ENCODE assay signal across 9 mouse cellular contexts in the genomic region with DNA sequence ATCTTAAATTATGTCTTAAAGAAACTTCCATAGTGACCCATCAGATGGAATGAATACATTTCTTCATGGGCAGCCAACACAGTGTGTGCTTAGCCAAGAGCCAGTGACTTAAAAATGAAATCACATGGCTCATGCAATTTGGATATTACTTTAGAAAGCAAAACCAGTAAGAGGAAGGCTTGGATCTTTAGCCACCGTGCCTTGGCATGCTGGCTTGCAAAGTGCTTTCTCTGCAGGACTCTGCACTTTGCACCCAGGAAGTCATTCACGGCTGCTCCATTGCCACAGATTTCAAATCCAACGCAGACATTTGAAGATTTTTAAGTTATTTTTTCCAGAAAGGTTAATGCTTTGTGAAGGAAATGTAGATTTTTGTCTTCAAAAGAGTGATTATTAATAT. TPM values are rescaled to one million over a fixed set of nuclear protein-coding genes. Genes with fewer than 3 reads are reported as not detected.
DNase-seq lines count a peak whose midpoint lies in the region; ATAC-seq and TF ChIP-seq lines count a peak whose summit lies in the region.
"Had no signal": no experiment of that assay in that cellular context is flagged by ENCODE, and none has a peak within 500 bp of the region (broad histone marks: within the 10 kb centered on the region; RNA-seq: fewer than 3 reads in every experiment).

No protein-coding gene starts in this region.

- peaks cover 21% of the 10 kb centered on the region for H3K4me1 ChIP-seq in heart, postnatal 0 days (ENCODE audit: control insufficient read depth, insufficient read depth)
- H3K4me1 ChIP-seq in intestine, postnatal 0 days (replicated peaks; ENCODE audit: control insufficient read depth, insufficient read depth, low read length): 0 out of 2 replicates have a peak, but pooled peaks cover 6% of the 10 kb centered on the region
- peaks cover 29% of the 10 kb centered on the region for H3K4me1 ChIP-seq in liver, postnatal 0 days (ENCODE audit: insufficient read depth)

- intact Hi-C loops in heart, postnatal 14 days (cut with DNase I): no loop called here

- H3K27me3 ChIP-seq in heart, postnatal 0 days (ENCODE audit: control insufficient read depth, insufficient read depth, low read length): no peaks in the 10 kb centered on the region
- no peaks in the 10 kb centered on the region for H3K27me3 ChIP-seq in intestine, postnatal 0 days (replicated peaks; ENCODE audit: control insufficient read depth, insufficient read depth, low read length)
- no peaks in the 10 kb centered on the region for H3K27me3 ChIP-seq in liver, postnatal 0 days (ENCODE audit: insufficient read depth, low read length)

- DNase-seq in heart, postnatal 0 days (ENCODE audit: low spot score): no peak
- DNase-seq in heart, postnatal 14 days: no peak
- peak; percentile 38 for DNase-seq in adipocyte (ENCODE audit: low spot score)
- no peak for DNase-seq in liver, postnatal 0 days
- no peak for DNase-seq in right cerebral cortex, postnatal 25 days
- no peak for DNase-seq in embryo, embryonic 10.5 days (ENCODE audit: low spot score)
- DNase-seq: spleen, adult 18-20 months had no signal

- no peak for TF ChIP-seq CTCF in heart, postnatal 0 days (IDR thresholded peaks at IDR 0.05; ENCODE audit: low read depth)
- no peak for TF ChIP-seq CTCF in intestine, postnatal 0 days (IDR thresholded peaks at IDR 0.05; ENCODE audit: low read depth)
- TF ChIP-seq CTCF in liver, postnatal 0 days (IDR thresholded peaks at IDR 0.05; ENCODE audit: low read depth): no peak

- 51% methylated on average over 3 of the region's 3 CpGs for whole genome bisulfite sequencing in heart, postnatal 0 days
- 20% methylated on average over 3 of the region's 3 CpGs for WGBS in intestine, postnatal 0 days
- 40% methylated on average over 3 of the region's 3 CpGs for WGBS in liver, postnatal 0 days (ENCODE audit: insufficient replicate concordance)

- H3K4me2 ChIP-seq in heart, postnatal 0 days (ENCODE audit: low read depth, low read length): peak overlapping the region; percentile 42
- peak overlapping the region; percentile 86 for H3K4me2 ChIP-seq in intestine, postnatal 0 days (replicated peaks; ENCODE audit: low read depth)
- peak overlapping the region; percentile 81 for H3K4me2 ChIP-seq in liver, postnatal 0 days (ENCODE audit: low read depth, low read length)

- TF ChIP-seq EP300 in heart, postnatal 0 days (IDR thresholded peaks at IDR 0.05; ENCODE audit: low read depth): no peak
- no peak for TF ChIP-seq EP300 in liver, postnatal 0 days (IDR thresholded peaks at IDR 0.05; ENCODE audit: low read depth)

- peak overlapping the region; percentile 60 for H3K27ac ChIP-seq in heart, postnatal 0 days (ENCODE audit: low read depth)
- H3K27ac ChIP-seq in intestine, postnatal 0 days (ENCODE audit: low read depth, low read length): peak overlapping the region; percentile 16; the same call in 1 of the 2 replicates
- H3K27ac ChIP-seq in liver, postnatal 0 days (ENCODE audit: low read depth): no peak overlapping the region

- peaks cover 28% of the 10 kb centered on the region for H3K36me3 ChIP-seq in heart, postnatal 0 days (replicated peaks; ENCODE audit: control insufficient read depth, insufficient read depth, low read length)
- H3K36me3 ChIP-seq in intestine, postnatal 0 days (ENCODE audit: control insufficient read depth, insufficient read depth): peaks cover 10% of the 10 kb centered on the region
- peaks cover 13% of the 10 kb centered on the region for H3K36me3 ChIP-seq in liver, postnatal 0 days (replicated peaks; ENCODE audit: insufficient read depth, low read length)

- no peaks in the 10 kb centered on the region for H3K9me3 ChIP-seq in heart, postnatal 0 days (replicated peaks; ENCODE audit: control insufficient read depth, low read length)
- H3K9me3 ChIP-seq in intestine, postnatal 0 days (ENCODE audit: control insufficient read depth): no peaks in the 10 kb centered on the region
- H3K9me3 ChIP-seq in liver, postnatal 0 days (ENCODE audit: low read length): no peaks in the 10 kb centered on the region

- ATAC-seq in heart, postnatal 0 days (ENCODE audit: insufficient read depth, low read depth): no peak
- ATAC-seq in intestine, postnatal 0 days: no peak
- no peak for ATAC-seq in liver, postnatal 0 days
- no peak for ATAC-seq in frontal cortex, adult (ENCODE audit: low TSS enrichment)

- peak overlapping the region; percentile 11; the same call in 1 of the 2 replicates for H3K4me3 ChIP-seq in heart, postnatal 0 days (ENCODE audit: low read depth, low read length)
- peak overlapping the region; percentile 14 for H3K4me3 ChIP-seq in intestine, postnatal 0 days (ENCODE audit: low read depth, low read length)
- H3K4me3 ChIP-seq in liver, postnatal 0 days (ENCODE audit: low read depth, low read length): peak overlapping the region; percentile 23; the same call in 1 of the 2 replicates

- no peak overlapping the region for H3K9ac ChIP-seq in heart, postnatal 0 days (replicated peaks; ENCODE audit: low read depth, low read length)
- no peak overlapping the region for H3K9ac ChIP-seq in intestine, postnatal 0 days (ENCODE audit: low read depth, low read length)
- no peak overlapping the region for H3K9ac ChIP-seq in liver, postnatal 0 days (replicated peaks)

RNA-seq across cellular contexts. Expression of a gene that starts 4.1 kb away (rescaled TPM):
- total RNA-seq in heart, postnatal 0 days (2014; rRNA removed; ENCODE audit: low replicate concordance): 18.2 and 20.0 TPM in 2 replicates
- 2.6 and 3.6 TPM in 2 replicates for polyA plus RNA-seq in heart, postnatal 0 days (2015; fragmentation: Nextera tagmentation; extraction: Ambion mirVana)
- 10 to 100 TPM; 21.9 to 26.4 TPM for total RNA-seq in heart, postnatal 14 days (2021)
- polyA plus RNA-seq in intestine, postnatal 0 days (2015; fragmentation: Nextera tagmentation; extraction: Ambion mirVana): 11.6 and 12.8 TPM in 2 replicates
- 4.3 and 7.0 TPM in 2 replicates for polyA plus RNA-seq in liver, postnatal 0 days (2015; fragmentation: Nextera tagmentation; extraction: Ambion mirVana)
